Mouse (Mus musculus) megakaryocyte, adult 5-6 weeks (primary cell): ENCODE data around the gene Tmco1. TPM values are rescaled to one million over a fixed set of nuclear protein-coding genes. Genes with fewer than 3 reads are reported as not detected.

Source experiments
- ATAC-seq: 2 replicates; pipeline ENCODE4 v1.8.0; 2016; ENCODE audit warnings: mild to moderate bottlenecking, inconsistent platforms; ENCODE audit not compliant: poor library complexity, severe bottlenecking
- total RNA-seq, 2 experiments: library from RNA; stranded (forward) in 1 of 2; stranded (reverse) in 1 of 2; fragments of 153-499, 151-499 nt in 1 of 2; fragments of 221-1000, 200-1000 nt in 1 of 2; gene quantifications; 2 replicates each; pipeline versions ENCODE4 v1.2.3 to v1.2.4; 2015 to 2017

Gene Tmco1
- total RNA-seq, 2 experiments from 2014 or later: 194 to 196 TPM

- no peak for ATAC-seq
These were observed 59.8 kb downstream of the Tmco1 start for GRCm38 (mm10) chr1:167368018-167368417.

- ATAC-seq: 0 out of 2 replicates have a peak, but pooled peaks have one; percentile 7
These were observed 60.3 kb downstream of the Tmco1 start for GRCm38 (mm10) chr1:167368513-167368912.

GRCm38 (mm10) chr1:167369905-167370304 lies 61.7 kb downstream of the Tmco1 start:
- ATAC-seq: peak; percentile 96

GRCm38 (mm10) chr1:167372739-167373138 lies 64.6 kb downstream of the Tmco1 start:
- no peak for ATAC-seq

- ATAC-seq: peak; percentile 31; the same call in 1 of the 2 replicates
These were observed 66.0 kb downstream of the Tmco1 start for GRCm38 (mm10) chr1:167374003-167374784.

- ATAC-seq: no peak
These were observed 66.8 kb downstream of the Tmco1 start for GRCm38 (mm10) chr1:167374942-167375341.

GRCm38 (mm10) chr1:167378019-167378418 lies 69.8 kb downstream of the Tmco1 start:
- ATAC-seq: no peak

- ATAC-seq: no peak
These were observed 71.6 kb downstream of the Tmco1 start for GRCm38 (mm10) chr1:167379751-167380150.

GRCm38 (mm10) chr1:167380223-167380622 lies 72.0 kb downstream of the Tmco1 start:
- ATAC-seq: no peak

GRCm38 (mm10) chr1:167381050-167382015 lies 73.2 kb downstream of the Tmco1 start:
- ATAC-seq: no peak

GRCm38 (mm10) chr1:167382316-167382715 lies 74.1 kb downstream of the Tmco1 start:
- no peak for ATAC-seq

GRCm38 (mm10) chr1:167382763-167383162 lies 74.6 kb downstream of the Tmco1 start:
- ATAC-seq: no peak

GRCm38 (mm10) chr1:167383178-167383577 lies 75.0 kb downstream of the Tmco1 start:
- ATAC-seq: no peak

Other genes starting within 250 kb of the Tmco1 start
- gene Uck2, start 23.1 kb upstream of the Tmco1 start, total RNA-seq (2015): 71.2 and 79.5 TPM in 2 replicates
- gene Uck2, start 23.1 kb upstream of the Tmco1 start, total RNA-seq (2017): 75.3 and 77.6 TPM in 2 replicates
- gene Aldh9a1, start 41.6 kb downstream of the Tmco1 start, total RNA-seq (2015): 37.7 and 42.5 TPM in 2 replicates
- 34.1 and 43.2 TPM in 2 replicates for gene Aldh9a1, start 41.6 kb downstream of the Tmco1 start, total RNA-seq (2017)
- gene Mgst3, start 85.5 kb downstream of the Tmco1 start, total RNA-seq (2015): 21.8 and 27.7 TPM in 2 replicates
- 20.5 and 31.2 TPM in 2 replicates for gene Mgst3, start 85.5 kb downstream of the Tmco1 start, total RNA-seq (2017)
- gene Lrrc52, start 158.4 kb downstream of the Tmco1 start, total RNA-seq (2015): not detected in 2 replicates
- not detected in 2 replicates for gene Lrrc52, start 158.4 kb downstream of the Tmco1 start, total RNA-seq (2017)